Mouse (Mus musculus): ENCODE measurements around the gene Atg10.
A peak's percentile ranks its signal among the peaks of the same experiment; 100 is the strongest.
"Not testable (repeated sequence)": the region's sequence is repeated elsewhere in the genome, so short reads cannot be mapped to it uniquely, and the experiment has no call there.

Atg10 gene

GRCm38 (mm10) chr13:90928266-90928665 lies 295.5 kb downstream of the Atg10 start:
- DNase-seq, result not testable (repeated sequence)

- DNase-seq, result no peak
These were observed 296.7 kb downstream of the Atg10 start for GRCm38 (mm10) chr13:90926938-90927633.

- DNase-seq, result no peak
These were observed 297.5 kb downstream of the Atg10 start for GRCm38 (mm10) chr13:90926125-90926765.

- DNase-seq, result no peak
These were observed 298.6 kb downstream of the Atg10 start for GRCm38 (mm10) chr13:90925191-90925590.

- no peak for DNase-seq
These were observed 299.7 kb downstream of the Atg10 start for GRCm38 (mm10) chr13:90924072-90924471.

- DNase-seq, result not testable (repeated sequence)
These were observed 300.2 kb downstream of the Atg10 start for GRCm38 (mm10) chr13:90923617-90924016.

- peak; percentile 90 to 91 for DNase-seq
These were observed 300.8 kb downstream of the Atg10 start, which contains the start of gene Rps23 for GRCm38 (mm10) chr13:90922751-90923612. Rps23 (plus strand) TSS chr13:90922958.

GRCm38 (mm10) chr13:90914721-90915120 lies 309.0 kb downstream of the Atg10 start:
- no peak for DNase-seq

- DNase-seq, result no peak
These were observed 310.0 kb downstream of the Atg10 start for GRCm38 (mm10) chr13:90913675-90914192.

- DNase-seq, result no peak
These were observed 310.8 kb downstream of the Atg10 start for GRCm38 (mm10) chr13:90912760-90913674.

- no peak for DNase-seq
These were observed 316.4 kb downstream of the Atg10 start for GRCm38 (mm10) chr13:90907376-90907775.

GRCm38 (mm10) chr13:90905176-90905575 lies 318.6 kb downstream of the Atg10 start, which contains the start of gene Atp6ap1l:
Atp6ap1l (minus strand) TSS chr13:90905355.
- DNase-seq, result no peak

- no peak for DNase-seq
These were observed 326.9 kb downstream of the Atg10 start for GRCm38 (mm10) chr13:90896821-90897220.

GRCm38 (mm10) chr13:90896098-90896497 lies 327.7 kb downstream of the Atg10 start:
- no peak for DNase-seq

GRCm38 (mm10) chr13:90894819-90895218 lies 328.9 kb downstream of the Atg10 start:
- no peak for DNase-seq

- DNase-seq, result no peak
These were observed 333.7 kb downstream of the Atg10 start for GRCm38 (mm10) chr13:90890111-90890510.

GRCm38 (mm10) chr13:90886568-90886983 lies 337.2 kb downstream of the Atg10 start:
- peak; percentile 56 to 77 for DNase-seq

GRCm38 (mm10) chr13:90885856-90886532 lies 337.8 kb downstream of the Atg10 start:
- peak; percentile 5 to 29 for DNase-seq

All from lung, postnatal 4 days (tissue).